Mouse (Mus musculus): ENCODE data around the gene Mapk6.

DNA sequence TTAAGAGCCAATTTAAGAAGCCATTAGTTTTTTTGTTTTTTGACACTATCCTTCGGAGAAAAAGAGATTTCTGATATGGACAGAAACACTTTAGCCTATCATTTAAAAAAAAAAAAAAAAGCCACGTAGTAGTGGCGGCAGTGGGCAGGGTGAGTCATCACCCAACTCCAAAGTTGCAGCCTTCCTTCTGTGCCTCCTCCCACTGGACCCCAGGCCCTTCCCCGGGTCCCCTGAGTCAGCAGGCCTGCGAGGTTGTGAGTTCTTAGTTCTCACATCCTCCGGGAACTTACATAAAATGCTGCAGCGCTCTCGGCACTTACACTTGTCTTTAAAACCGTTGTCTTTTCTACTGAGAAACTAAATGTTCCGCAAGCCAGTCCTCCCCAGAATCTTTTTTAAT lies 2.0 kb downstream of the Mapk6 start:
- TF ChIP-seq POLR2A (IDR thresholded peaks at IDR 0.05; ENCODE audit: extremely low read depth, insufficient read depth, low read length) = no peak
- TF ChIP-seq CTCF (IDR thresholded peaks at IDR 0.05; ENCODE audit: low read depth, low read length) = no peak

Data from liver, adult 2 months (tissue).